Comparison of ENCODE assay signal across 17 mouse cellular contexts in the genomic region with DNA sequence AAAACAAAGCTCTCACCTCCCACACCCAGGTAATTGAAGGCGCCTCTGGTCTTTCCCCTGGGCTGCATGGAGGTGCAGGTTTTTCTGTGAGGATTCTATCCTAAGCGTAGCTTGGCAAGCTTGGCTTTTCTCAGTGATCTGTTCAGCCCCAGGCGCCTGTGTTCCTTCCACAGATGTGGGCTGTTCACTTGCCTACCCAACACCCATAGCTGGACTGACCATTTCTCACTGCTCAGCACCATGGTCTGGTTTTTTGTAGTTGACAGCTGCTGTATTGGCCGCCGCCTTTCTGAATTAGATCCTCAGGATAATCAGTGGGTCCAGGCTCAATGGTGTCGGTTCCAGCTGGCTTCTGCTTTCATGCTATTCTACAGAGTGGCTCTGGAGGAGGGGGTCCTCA. TPM values are rescaled to one million over a fixed set of nuclear protein-coding genes. Genes with fewer than 3 reads are reported as not detected.
DNase-seq lines count a peak whose midpoint lies in the region; ATAC-seq and TF ChIP-seq lines count a peak whose summit lies in the region.
"Had no signal": no experiment of that assay in that cellular context is flagged by ENCODE, and none has a peak within 500 bp of the region (broad histone marks: within the 10 kb centered on the region; RNA-seq: fewer than 3 reads in every experiment).

No protein-coding gene starts in this region.

- no peak for TF ChIP-seq CTCF in stomach, postnatal 0 days (IDR thresholded peaks at IDR 0.05; ENCODE audit: low read depth)
- no peak for TF ChIP-seq CTCF in hindbrain, postnatal 0 days (IDR thresholded peaks at IDR 0.05; ENCODE audit: low read depth)
- TF ChIP-seq CTCF in layer of hippocampus, adult 2 months (conservative IDR thresholded peaks at IDR 0.05), result no peak

- TF ChIP-seq EP300 in stomach, postnatal 0 days (optimal IDR thresholded peaks at IDR 0.05), result no peak

- no peak for DNase-seq in forebrain, embryonic 11.5 days (ENCODE audit: low spot score)
- DNase-seq in stomach, postnatal 0 days (ENCODE audit: low spot score), result no peak
- peak; percentile 17 for DNase-seq in hindbrain, postnatal 0 days (ENCODE audit: low spot score)
- DNase-seq in layer of hippocampus, postnatal 14 days (ENCODE audit: low spot score in 2 of 2), result no peak
- no peak for DNase-seq in kidney, postnatal 25 days
- DNase-seq in layer of hippocampus, adult 2 months (ENCODE audit: low spot score in 2 of 2), result no peak
- DNase-seq: adrenal gland, adult 8-10 months; cerebellum, adult 9-11 months; layer of hippocampus, adult 9-11 months; spleen, adult 18-20 months had no signal

- peak overlapping the region; percentile 76 for H3K27ac ChIP-seq in forebrain, embryonic 13.5 days
- H3K27ac ChIP-seq in forebrain, embryonic 11.5 days (ENCODE audit: low read depth, low read length), result no peak overlapping the region
- H3K27ac ChIP-seq in stomach, embryonic 15.5 days, result no peak overlapping the region
- H3K27ac ChIP-seq in stomach, postnatal 0 days (replicated peaks), result no peak overlapping the region
- H3K27ac ChIP-seq in hindbrain, postnatal 0 days, result peak overlapping the region; percentile 55
- no peak overlapping the region for H3K27ac ChIP-seq in layer of hippocampus, adult 2 months
- H3K27ac ChIP-seq: embryonic facial prominence, embryonic 12.5 days; intestine, embryonic 15.5 days; macrophage had no signal

- H3K4me3 ChIP-seq in forebrain, embryonic 13.5 days, result no peak overlapping the region
- H3K4me3 ChIP-seq in forebrain, embryonic 11.5 days (ENCODE audit: low read depth, low read length), result no peak overlapping the region
- no peak overlapping the region for H3K4me3 ChIP-seq in stomach, embryonic 15.5 days (replicated peaks)
- H3K4me3 ChIP-seq in stomach, postnatal 0 days (ENCODE audit: low read depth, low read length), result no peak overlapping the region
- H3K4me3 ChIP-seq in hindbrain, postnatal 0 days (ENCODE audit: low read length), result no peak overlapping the region
- H3K4me3 ChIP-seq in layer of hippocampus, adult 2 months, result no peak overlapping the region
- H3K4me3 ChIP-seq: embryonic facial prominence, embryonic 12.5 days; intestine, embryonic 15.5 days had no signal

- H3K9me3 ChIP-seq in forebrain, embryonic 13.5 days (replicated peaks), result no peaks in the 10 kb centered on the region
- H3K9me3 ChIP-seq in forebrain, embryonic 11.5 days (ENCODE audit: control insufficient read depth, low read length), result no peaks in the 10 kb centered on the region
- H3K9me3 ChIP-seq in stomach, embryonic 15.5 days, result no peaks in the 10 kb centered on the region
- H3K9me3 ChIP-seq in stomach, postnatal 0 days (ENCODE audit: control insufficient read depth, low read length), result no peaks in the 10 kb centered on the region
- H3K9me3 ChIP-seq in hindbrain, postnatal 0 days (ENCODE audit: low read length), result no peaks in the 10 kb centered on the region
- H3K9me3 ChIP-seq: embryonic facial prominence, embryonic 12.5 days; intestine, embryonic 15.5 days had no signal

- H3K27me3 ChIP-seq in forebrain, embryonic 13.5 days, result no peaks in the 10 kb centered on the region
- no peaks in the 10 kb centered on the region; the same call in 1 of the 2 replicates for H3K27me3 ChIP-seq in forebrain, embryonic 11.5 days (ENCODE audit: control insufficient read depth, insufficient read depth, low read length)
- no peaks in the 10 kb centered on the region for H3K27me3 ChIP-seq in stomach, embryonic 15.5 days (replicated peaks)
- no peaks in the 10 kb centered on the region for H3K27me3 ChIP-seq in stomach, postnatal 0 days (ENCODE audit: control insufficient read depth, insufficient read depth, low read length)
- no peaks in the 10 kb centered on the region for H3K27me3 ChIP-seq in hindbrain, postnatal 0 days (ENCODE audit: insufficient read depth, low read length)
- H3K27me3 ChIP-seq: embryonic facial prominence, embryonic 12.5 days; intestine, embryonic 15.5 days had no signal

- H3K9ac ChIP-seq in forebrain, embryonic 13.5 days, result peak overlapping the region; percentile 34; the same call in 1 of the 2 replicates
- no peak overlapping the region for H3K9ac ChIP-seq in forebrain, embryonic 11.5 days (ENCODE audit: low read length)
- no peak overlapping the region for H3K9ac ChIP-seq in stomach, embryonic 15.5 days
- H3K9ac ChIP-seq in stomach, postnatal 0 days (ENCODE audit: low read length), result no peak overlapping the region
- H3K9ac ChIP-seq in hindbrain, postnatal 0 days (replicated peaks; ENCODE audit: low read length), result no peak overlapping the region
- H3K9ac ChIP-seq: embryonic facial prominence, embryonic 12.5 days; intestine, embryonic 15.5 days had no signal

- H3K4me1 ChIP-seq in forebrain, embryonic 13.5 days, result peaks cover 35% of the 10 kb centered on the region
- peaks cover 2% of the 10 kb centered on the region; the same call in 1 of the 2 replicates for H3K4me1 ChIP-seq in forebrain, embryonic 11.5 days (replicated peaks; ENCODE audit: control insufficient read depth, insufficient read depth, low read length)
- H3K4me1 ChIP-seq in stomach, embryonic 15.5 days, result peaks cover 14% of the 10 kb centered on the region; the same call in 1 of the 2 replicates
- H3K4me1 ChIP-seq in stomach, postnatal 0 days (replicated peaks; ENCODE audit: control insufficient read depth, insufficient read depth), result no peaks in the 10 kb centered on the region
- peaks cover 17% of the 10 kb centered on the region for H3K4me1 ChIP-seq in hindbrain, postnatal 0 days (ENCODE audit: insufficient read depth, low read length)

- WGBS in forebrain, embryonic 13.5 days, result 67% methylated on average over 6 of the region's 6 CpGs
- WGBS in forebrain, embryonic 11.5 days, result 68% methylated on average over 6 of the region's 6 CpGs
- 49% methylated on average over 6 of the region's 6 CpGs for WGBS in stomach, embryonic 15.5 days
- 44% methylated on average over 6 of the region's 6 CpGs for WGBS in stomach, postnatal 0 days
- 58% methylated on average over 6 of the region's 6 CpGs for WGBS in hindbrain, postnatal 0 days

- no peaks in the 10 kb centered on the region for H3K36me3 ChIP-seq in forebrain, embryonic 13.5 days (ENCODE audit: poor library complexity, severe bottlenecking)
- no peaks in the 10 kb centered on the region for H3K36me3 ChIP-seq in forebrain, embryonic 11.5 days (ENCODE audit: control insufficient read depth, insufficient read depth, low read length)
- no peaks in the 10 kb centered on the region for H3K36me3 ChIP-seq in stomach, embryonic 15.5 days
- no peaks in the 10 kb centered on the region for H3K36me3 ChIP-seq in stomach, postnatal 0 days (ENCODE audit: control insufficient read depth, insufficient read depth, low read length)
- H3K36me3 ChIP-seq in hindbrain, postnatal 0 days (ENCODE audit: insufficient read depth, low read length), result no peaks in the 10 kb centered on the region
- H3K36me3 ChIP-seq: embryonic facial prominence, embryonic 12.5 days; intestine, embryonic 15.5 days had no signal

- ATAC-seq in forebrain, embryonic 13.5 days, result peak; percentile 46; the same call in 1 of the 2 replicates
- no peak for ATAC-seq in forebrain, embryonic 11.5 days (replicated peaks; ENCODE audit: low FRiP score)
- peak; percentile 54; the same call in 1 of the 2 replicates for ATAC-seq in stomach, embryonic 15.5 days (ENCODE audit: insufficient read depth, low FRiP score, low read depth)
- ATAC-seq in stomach, postnatal 0 days (ENCODE audit: low FRiP score, low TSS enrichment), result no peak
- ATAC-seq in hindbrain, postnatal 0 days, result no peak
- ATAC-seq: intestine, embryonic 15.5 days had no signal

- H3K4me2 ChIP-seq in forebrain, embryonic 13.5 days, result no peak overlapping the region; the same call in 1 of the 2 replicates
- H3K4me2 ChIP-seq in forebrain, embryonic 11.5 days (ENCODE audit: low read depth, low read length, severe bottlenecking), result no peak overlapping the region
- no peak overlapping the region for H3K4me2 ChIP-seq in stomach, embryonic 15.5 days
- H3K4me2 ChIP-seq in stomach, postnatal 0 days (replicated peaks; ENCODE audit: low read depth), result no peak overlapping the region
- H3K4me2 ChIP-seq in hindbrain, postnatal 0 days (ENCODE audit: low read depth, low read length), result no peak overlapping the region
- H3K4me2 ChIP-seq: intestine, embryonic 15.5 days had no signal

RNA-seq across cellular contexts. Expression of a gene that starts 26.0 kb away (rescaled TPM):
- polyA plus RNA-seq in forebrain, embryonic 13.5 days (2015; fragmentation: Nextera tagmentation; extraction: Ambion mirVana), result 5.7 and 6.3 TPM in 2 replicates
- 1.2 and 1.6 TPM in 2 replicates for polyA plus RNA-seq in forebrain, embryonic 11.5 days (2014; fragmentation: Nextera tagmentation; extraction: Ambion mirVana)
- 0.49 and 0.84 TPM in 2 replicates for polyA plus RNA-seq in stomach, embryonic 15.5 days (2015; fragmentation: Nextera tagmentation; extraction: Ambion mirVana)
- 0.57 and 0.74 TPM in 2 replicates for polyA plus RNA-seq in stomach, postnatal 0 days (2015; fragmentation: Nextera tagmentation; extraction: Ambion mirVana)
- total RNA-seq in hindbrain, postnatal 0 days (2014; rRNA removed), result 50.2 and 53.9 TPM in 2 replicates
- polyA plus RNA-seq in hindbrain, postnatal 0 days (2015; fragmentation: Nextera tagmentation; extraction: Ambion mirVana), result 44.9 and 45.2 TPM in 2 replicates
- 1 to 10 TPM; 2.8 TPM for total RNA-seq in layer of hippocampus, postnatal 14 days (2021)
- total RNA-seq in layer of hippocampus, adult 2 months (2021), result 1 to 10 TPM; 1.5 to 1.9 TPM
- polyA plus RNA-seq: heart, postnatal 0 days; liver, embryonic 16.5 days; macrophage had no signal

Comparison
In these comparisons a context has a peak if more than half of its experiments do, and no peak if none do; other contexts are left out.
1. ATAC-seq: peak in forebrain, embryonic 13.5 days (single experiment) and stomach, embryonic 15.5 days (single experiment); none in forebrain, embryonic 11.5 days (single experiment), stomach, postnatal 0 days (single experiment) and hindbrain, postnatal 0 days (single experiment).
2. H3K27ac ChIP-seq: peak in forebrain, embryonic 13.5 days (single experiment) and hindbrain, postnatal 0 days (single experiment); none in forebrain, embryonic 11.5 days (single experiment), stomach, embryonic 15.5 days (single experiment), stomach, postnatal 0 days (single experiment) and layer of hippocampus, adult 2 months (single experiment).